Mouse (Mus musculus) limb, embryonic 14.5 days (tissue): ENCODE results near the gene Slc4a1ap. TPM values are rescaled to one million over a fixed set of nuclear protein-coding genes. Genes with fewer than 3 reads are reported as not detected.

Source experiments
- ATAC-seq: fragments of 200-750 bp; cut with Nextera tagmentation; 2 replicates; pipeline ENCODE4 v1.8.0; 2017; ENCODE audit warnings: low read depth, moderate number of reproducible peaks, moderate TSS enrichment; ENCODE audit not compliant: low FRiP score
- DNase-seq: peaks from one replicate; pipeline ENCODE4 v3.0.0-alpha.2; 2015; ENCODE audit warnings: low spot score
- H3K27ac ChIP-seq: fragments of 300-500 bp; sonication (generic); replicated peaks from 2 replicates; pipeline ENCODE4 v1.5.1; 2014; ENCODE audit warnings: low read depth, mild to moderate bottlenecking, low read length, moderate library complexity, mixed read lengths
- H3K27me3 ChIP-seq: fragments of 300-500 bp; sonication (generic); 2 replicates; pipeline ENCODE4 v1.6.1; 2014; ENCODE audit warnings: low read length, mixed read lengths; ENCODE audit not compliant: control insufficient read depth, insufficient read depth
- H3K36me3 ChIP-seq: fragments of 300-500 bp; sonication (generic); 2 replicates; pipeline ENCODE4 v1.6.1; 2014; ENCODE audit warnings: mild to moderate bottlenecking, low read length, moderate library complexity, mixed read lengths; ENCODE audit not compliant: control insufficient read depth, insufficient read depth
- H3K4me1 ChIP-seq: fragments of 300-500 bp; sonication (generic); 2 replicates; pipeline ENCODE4 v1.6.1; 2014; ENCODE audit warnings: antibody characterized with exemption, low read length, mixed read lengths; ENCODE audit not compliant: control insufficient read depth, insufficient read depth
- H3K4me2 ChIP-seq: fragments of 300-500 bp; sonication (generic); replicated peaks from 2 replicates; pipeline ENCODE4 v1.6.1; 2014; ENCODE audit warnings: low read depth, mild to moderate bottlenecking, low read length, moderate library complexity; ENCODE audit not compliant: severe bottlenecking
- H3K4me3 ChIP-seq: fragments of 300-500 bp; sonication (generic); replicated peaks from 2 replicates; pipeline ENCODE4 v1.5.1; 2014; ENCODE audit warnings: low read length
- H3K9ac ChIP-seq: fragments of 300-500 bp; sonication (generic); 2 replicates; pipeline ENCODE4 v1.6.1; 2014; ENCODE audit warnings: mild to moderate bottlenecking, low read depth, low read length, moderate library complexity; ENCODE audit not compliant: severe bottlenecking
- H3K9me3 ChIP-seq: fragments of 300-500 bp; sonication (generic); 2 replicates; pipeline ENCODE4 v1.6.1; 2016; ENCODE audit warnings: low read length; ENCODE audit not compliant: control insufficient read depth
- POLR2A ChIP-seq: fragments of 200-500 bp; IDR thresholded peaks from 2 replicates; pipeline ENCODE4 v1.8.0; 2012; ENCODE audit warnings: inconsistent platforms, mild to moderate bottlenecking, moderate library complexity, borderline replicate concordance; ENCODE audit not compliant: insufficient read depth, insufficient read length; ENCODE audit errors: extremely low read depth
- WGBS: fragments of 180-500 bp; shearing (Covaris S2); extraction: QIAGEN DNeasy Blood & Tissue Kit; methylation state at CpG from one replicate; pipeline ENCODE4 v1.1.7; 2014; 5-methylcytosine and 5-hydroxymethylcytosine counted together
- polyA plus RNA-seq, 2 experiments: library from polyadenylated mRNA; depleted of rRNA in 1 of 2; stranded (reverse) in 1 of 2; unstranded in 1 of 2; fragments of >200 nt; fragmentation: Nextera tagmentation in 1 of 2; extraction: Ambion mirVana in 1 of 2; gene quantifications; 2 replicates each; pipeline versions ENCODE4 v1.2.1 to v1.2.3; 2012 to 2014

Gene Slc4a1ap
- polyA plus RNA-seq, 2 experiments: 19.5 to 23.9 TPM

GRCm38 (mm10) chr5:31589711-31590319 is 63.0 kb downstream of the Slc4a1ap start:
- no peak overlapping the region for H3K27ac ChIP-seq

DNA sequence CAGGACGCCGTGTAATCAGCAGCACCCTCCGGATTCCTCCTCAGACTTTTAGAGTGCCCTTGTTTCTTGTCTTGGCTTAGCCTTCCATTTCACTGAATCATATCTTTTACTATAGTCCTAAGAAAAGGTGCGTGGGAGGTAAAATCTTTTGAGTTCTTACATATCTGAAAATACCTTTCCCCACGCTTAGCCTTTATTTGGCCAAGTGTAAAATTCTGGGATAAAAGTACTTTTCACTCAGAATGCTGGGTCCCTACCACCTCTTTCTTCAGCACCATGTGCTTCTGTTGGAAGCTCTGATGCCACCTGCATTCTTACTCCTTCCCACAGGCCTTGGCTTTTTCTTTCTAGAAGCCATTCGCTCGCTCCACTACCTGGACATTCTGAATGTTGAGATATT is 64.3 kb downstream of the Slc4a1ap start:
- ATAC-seq (no peak), DNase-seq (no peak)
- 94% methylated on average over 7 of the region's 7 CpGs for WGBS
- Histone ChIP-seq H3K36me3 (no peaks in the 10 kb centered on the region), H3K4me2 (no peak overlapping the region), H3K4me1 (no peaks in the 10 kb centered on the region), H3K9ac (no peak overlapping the region), H3K27ac (no peak overlapping the region), H3K4me3 (no peak overlapping the region), H3K27me3 (no peaks in the 10 kb centered on the region), H3K9me3 (no peaks in the 10 kb centered on the region)
- TF ChIP-seq POLR2A: no peak

More at GRCm38 (mm10) chr5:31589711-31590319, 63.0 kb downstream of the Slc4a1ap start:
- Histone ChIP-seq H3K9ac (no peak overlapping the region), H3K9me3 (no peaks in the 10 kb centered on the region), H3K4me2 (no peak overlapping the region), H3K4me3 (no peak overlapping the region), H3K27me3 (no peaks in the 10 kb centered on the region), H3K4me1 (no peaks in the 10 kb centered on the region), H3K36me3 (no peaks in the 10 kb centered on the region)
- no peak for TF ChIP-seq POLR2A
- WGBS: 32% methylated on average over 14 of the region's 14 CpGs
- no peak for ATAC-seq
- DNase-seq: no peak

DNA sequence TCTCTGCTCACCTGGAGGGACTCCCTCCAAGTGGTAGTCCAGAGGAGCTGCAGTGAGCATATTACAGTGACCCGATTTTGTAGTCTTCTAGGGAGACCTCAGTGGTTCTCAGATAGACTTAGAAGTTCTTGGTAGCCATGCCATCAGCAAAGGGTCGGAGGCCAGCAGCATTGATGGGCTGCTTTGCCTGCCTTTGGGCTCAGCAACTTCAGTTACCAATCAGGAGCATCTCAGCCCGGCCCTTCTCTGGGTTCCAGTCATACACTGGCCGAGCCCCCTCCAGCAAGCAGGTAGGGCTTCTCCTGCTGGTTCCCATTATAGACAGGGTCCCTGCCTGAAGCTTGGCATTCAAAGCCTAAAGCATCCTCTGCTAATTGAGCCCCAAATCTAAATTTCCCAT is 69.1 kb downstream of the Slc4a1ap start:
- DNase-seq (no peak), ATAC-seq (no peak)
- Histone ChIP-seq H3K9me3 (no peaks in the 10 kb centered on the region), H3K9ac (no peak overlapping the region), H3K4me1 (peaks cover 7% of the 10 kb centered on the region), H3K36me3 (no peaks in the 10 kb centered on the region), H3K4me2 (no peak overlapping the region), H3K4me3 (no peak overlapping the region), H3K27ac (no peak overlapping the region), H3K27me3 (no peaks in the 10 kb centered on the region)
- TF ChIP-seq POLR2A: no peak
- WGBS: 56% methylated on average over 4 of the region's 4 CpGs

GRCm38 (mm10) chr5:31596481-31597429 is 70.0 kb downstream of the Slc4a1ap start, which contains the start of gene Mrpl33:
Gene Mrpl33, plus strand, starts transcription at chr5:31596935.
- peak within 1 kb of the TSS; percentile 55 for H3K9ac ChIP-seq
- no peak for TF ChIP-seq POLR2A
- no peaks in the 10 kb centered on the region for H3K27me3 ChIP-seq
- 8% methylated on average over 23 of the region's 26 CpGs for WGBS
- no peaks in the 10 kb centered on the region for H3K36me3 ChIP-seq
- no peak for ATAC-seq
- H3K27ac ChIP-seq: no peak within 1 kb of the TSS
- no peaks in the 10 kb centered on the region for H3K9me3 ChIP-seq
- peak; percentile 49 for DNase-seq
- peak within 1 kb of the TSS; percentile 60 for H3K4me2 ChIP-seq
- peaks cover 7% of the 10 kb centered on the region for H3K4me1 ChIP-seq
- H3K4me3 ChIP-seq: peak within 1 kb of the TSS; percentile 33

DNA sequence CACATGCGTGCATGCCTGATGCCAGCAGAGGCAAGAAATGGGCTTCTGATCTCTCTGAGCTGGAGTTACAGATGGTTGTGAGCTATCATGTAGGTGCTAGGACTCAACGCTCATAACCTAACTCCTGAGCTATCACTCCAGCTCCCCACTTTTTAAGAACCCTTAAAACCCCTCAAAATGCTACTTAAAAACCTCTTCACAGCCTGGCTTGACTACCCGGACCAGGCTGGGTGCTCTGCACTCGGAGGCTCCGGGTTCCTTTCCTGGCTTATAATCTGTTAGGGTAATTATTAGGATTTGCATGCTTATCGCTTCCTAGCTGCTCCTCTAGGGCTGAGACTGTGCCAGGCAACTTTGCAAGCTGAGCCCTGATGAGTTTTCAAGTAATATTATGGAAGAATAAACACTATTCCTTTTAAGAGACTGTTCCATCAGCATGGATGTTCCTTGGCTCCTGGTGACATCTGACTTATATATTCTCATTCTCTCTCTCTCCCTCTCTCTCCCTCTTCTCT is 70.7 kb downstream of the Slc4a1ap start:
- ATAC-seq: no peak
- no peak for TF ChIP-seq POLR2A
- no peak overlapping the region for H3K27ac ChIP-seq
- H3K4me3 ChIP-seq: no peak overlapping the region
- no peaks in the 10 kb centered on the region for H3K9me3 ChIP-seq
- no peaks in the 10 kb centered on the region for H3K36me3 ChIP-seq
- H3K27me3 ChIP-seq: no peaks in the 10 kb centered on the region
- H3K4me1 ChIP-seq: peaks cover 7% of the 10 kb centered on the region
- no peak for DNase-seq
- WGBS: 69% methylated on average over 6 of the region's 6 CpGs
- no peak overlapping the region for H3K9ac ChIP-seq
- no peak overlapping the region; the same call in 1 of the 2 replicates for H3K4me2 ChIP-seq
